Mouse (Mus musculus) embryonic facial prominence, embryonic 13.5 days (tissue): ENCODE data around the gene Chrnb1. TPM values are rescaled to one million over a fixed set of nuclear protein-coding genes. Genes with fewer than 3 reads are reported as not detected.

Source experiments
- ATAC-seq: fragments of 200-750 bp; cut with Nextera tagmentation; 2 replicates; pipeline ENCODE4 v1.8.0; 2017; ENCODE audit warnings: low read depth; ENCODE audit not compliant: insufficient number of reproducible peaks, insufficient read depth, low FRiP score, low TSS enrichment
- H3K27ac ChIP-seq: fragments of 300-500 bp; sonication (generic); 2 replicates; pipeline ENCODE4 v1.5.1; 2015; ENCODE audit warnings: moderate library complexity, mild to moderate bottlenecking, inconsistent platforms
- H3K27me3 ChIP-seq: fragments of 300-500 bp; sonication (generic); 2 replicates; pipeline ENCODE4 v1.6.1; 2015; ENCODE audit warnings: mild to moderate bottlenecking, inconsistent platforms
- H3K36me3 ChIP-seq: fragments of 300-500 bp; sonication (generic); 2 replicates; pipeline ENCODE4 v1.6.1; 2015; ENCODE audit warnings: mild to moderate bottlenecking, inconsistent platforms
- H3K4me1 ChIP-seq: fragments of 300-500 bp; sonication (generic); 2 replicates; pipeline ENCODE4 v1.6.1; 2015; ENCODE audit warnings: inconsistent platforms
- H3K4me2 ChIP-seq: fragments of 300-500 bp; sonication (generic); 2 replicates; pipeline ENCODE4 v1.6.1; 2015; ENCODE audit warnings: moderate library complexity, mild to moderate bottlenecking, inconsistent platforms
- H3K4me3 ChIP-seq: fragments of 300-500 bp; sonication (generic); 2 replicates; pipeline ENCODE4 v1.5.1; 2015; ENCODE audit warnings: mild to moderate bottlenecking, inconsistent platforms
- H3K9ac ChIP-seq: fragments of 300-500 bp; sonication (generic); 2 replicates; pipeline ENCODE4 v1.6.1; 2015; ENCODE audit warnings: mild to moderate bottlenecking, inconsistent platforms
- H3K9me3 ChIP-seq: fragments of 300-500 bp; sonication (generic); 2 replicates; pipeline ENCODE4 v1.6.1; 2016; ENCODE audit warnings: inconsistent platforms
- WGBS: fragments of 180-500 bp; shearing (Covaris S2); methylation state at CpG from one replicate; pipeline ENCODE4 v1.1.7; 2015; ENCODE audit warnings: mixed read lengths; 5-methylcytosine and 5-hydroxymethylcytosine counted together
- polyA plus RNA-seq: library from polyadenylated mRNA; unstranded; fragments of >200 nt; fragmentation: Nextera tagmentation; extraction: Ambion mirVana; gene quantifications from 2 replicates; pipeline ENCODE4 v1.2.1, GENCODE M21; 2015

The Chrnb1 gene
- polyA plus RNA-seq, 1 experiment from 2014 or later = 5.4 TPM

DNA sequence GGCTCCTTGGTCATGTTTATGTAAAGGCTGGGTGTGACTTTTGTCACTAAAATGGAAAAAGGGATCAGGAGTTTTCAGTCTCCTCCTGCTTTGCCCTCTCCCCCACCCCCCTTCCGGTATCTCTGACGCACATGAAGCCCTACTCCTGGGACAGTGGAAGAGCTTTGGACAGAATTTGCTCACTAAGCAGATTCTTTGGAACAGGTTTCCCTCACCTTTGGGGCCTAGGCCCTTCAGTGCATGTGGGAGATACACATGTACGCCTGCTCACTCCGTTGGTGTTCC, 28.2 kb downstream of the Chrnb1 start:
- Histone ChIP-seq H3K9ac (peak overlapping the region; percentile 95), H3K4me1 (peaks cover 33% of the 10 kb centered on the region), H3K4me2 (peak overlapping the region; percentile 74), H3K27me3 (no peaks in the 10 kb centered on the region), H3K27ac (peak overlapping the region; percentile 94; the same call in 1 of the 2 replicates), H3K4me3 (peak overlapping the region; percentile 78; the same call in 1 of the 2 replicates), H3K9me3 (no peaks in the 10 kb centered on the region), H3K36me3 (peaks cover 6% of the 10 kb centered on the region; the same call in 1 of the 2 replicates)
- ATAC-seq = no peak
- WGBS = 52% methylated on average over 4 of the region's 4 CpGs

GRCm38 (mm10) chr11:69766872-69767624, 28.7 kb downstream of the Chrnb1 start:
- Histone ChIP-seq H3K4me2 (peak overlapping the region; percentile 74), H3K4me3 (peak overlapping the region; percentile 78), H3K27ac (peak overlapping the region; percentile 94), H3K4me1 (peaks cover 33% of the 10 kb centered on the region), H3K36me3 (peaks cover 6% of the 10 kb centered on the region; the same call in 1 of the 2 replicates), H3K9ac (peak overlapping the region; percentile 95), H3K9me3 (no peaks in the 10 kb centered on the region), H3K27me3 (no peaks in the 10 kb centered on the region)
- WGBS = 55% methylated on average over 13 of the region's 13 CpGs
- ATAC-seq = no peak

DNA sequence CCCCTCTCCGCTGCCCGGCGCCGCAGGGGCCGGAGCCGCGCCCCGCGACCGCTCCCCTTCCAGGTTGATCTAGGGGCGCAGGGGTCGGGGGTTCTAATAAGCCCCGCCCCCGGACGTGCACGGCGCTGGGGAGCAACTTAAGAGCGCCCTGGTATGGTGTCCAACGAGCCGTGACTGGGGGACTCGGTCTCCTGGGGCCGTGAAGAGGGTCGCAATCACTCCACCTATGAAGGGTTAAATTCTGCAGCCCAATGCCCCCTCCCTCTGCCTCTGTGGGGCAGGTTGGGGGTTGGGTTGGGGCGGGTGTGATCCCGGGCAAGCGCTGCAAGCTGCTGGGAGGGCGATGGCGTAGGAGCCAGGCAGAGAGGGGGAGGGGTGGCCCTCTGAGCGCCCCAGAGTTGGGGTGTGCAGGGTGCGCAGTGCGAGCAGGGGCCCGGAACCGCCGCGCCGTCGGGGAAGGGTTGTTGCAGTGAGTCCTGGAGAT, 29.6 kb downstream of the Chrnb1 start:
- peak overlapping the region; percentile 95 for H3K9ac ChIP-seq
- H3K4me1 ChIP-seq = peaks cover 33% of the 10 kb centered on the region
- H3K27ac ChIP-seq = peak overlapping the region; percentile 94
- under 1% methylated on average over 37 of the region's 37 CpGs for WGBS
- peaks cover 3% of the 10 kb centered on the region; the same call in 1 of the 2 replicates for H3K36me3 ChIP-seq
- peak; percentile 85 for ATAC-seq
- peak overlapping the region; percentile 74 for H3K4me2 ChIP-seq
- no peaks in the 10 kb centered on the region for H3K9me3 ChIP-seq
- no peaks in the 10 kb centered on the region for H3K27me3 ChIP-seq
- peak overlapping the region; percentile 78 for H3K4me3 ChIP-seq

DNA sequence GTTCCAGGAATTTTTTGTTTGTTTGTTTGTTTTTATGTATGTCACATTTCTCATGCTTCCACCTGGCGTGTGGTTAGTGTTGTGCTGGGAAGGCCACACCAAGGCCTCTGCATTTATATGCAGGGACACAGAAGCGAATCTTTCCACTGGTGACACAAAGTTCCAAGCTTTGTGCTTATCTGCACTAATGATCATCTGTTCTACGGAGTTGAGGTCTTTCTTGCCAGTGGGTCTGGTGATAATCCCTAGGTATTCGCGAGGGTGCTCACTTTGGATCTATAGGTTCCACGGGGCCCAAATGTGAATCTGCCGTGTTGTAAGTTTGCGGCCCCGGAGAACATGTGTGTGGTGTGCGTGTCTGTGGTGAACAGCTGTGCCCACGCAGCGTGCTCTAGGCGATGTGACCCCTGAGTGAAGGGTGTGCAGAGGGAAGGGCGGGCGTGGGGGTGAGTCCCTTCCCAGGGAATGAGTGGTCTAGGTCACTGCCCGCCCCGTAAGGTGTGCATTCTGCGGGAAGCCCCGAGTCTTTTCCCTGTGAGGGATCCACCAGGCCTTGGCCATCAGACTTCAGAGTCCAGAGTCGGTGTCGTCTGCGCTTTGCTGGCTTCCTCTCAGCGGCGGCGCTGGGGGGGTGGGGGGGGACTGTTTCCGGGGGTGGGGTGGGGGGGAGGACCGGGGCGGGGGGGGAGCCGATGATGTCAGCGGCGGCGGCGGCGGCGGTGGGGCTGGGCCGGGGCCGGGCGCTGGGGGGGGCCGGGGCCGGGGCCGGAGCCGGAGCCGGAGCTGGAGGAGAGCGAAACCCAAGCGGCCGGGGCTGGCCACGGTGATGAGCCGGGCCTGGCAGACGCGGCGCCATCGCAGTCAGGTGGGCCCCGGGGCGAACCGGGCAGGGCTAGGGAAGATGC, 30.3 kb downstream of the Chrnb1 start, which contains the start of gene Zbtb4:
TSS of gene Zbtb4 (plus strand) at position 692 of the 905 bp plus-strand sequence.
- peak; percentile 50; the same call in 1 of the 2 replicates for ATAC-seq
- H3K4me1 ChIP-seq = peaks cover 37% of the 10 kb centered on the region

DNA sequence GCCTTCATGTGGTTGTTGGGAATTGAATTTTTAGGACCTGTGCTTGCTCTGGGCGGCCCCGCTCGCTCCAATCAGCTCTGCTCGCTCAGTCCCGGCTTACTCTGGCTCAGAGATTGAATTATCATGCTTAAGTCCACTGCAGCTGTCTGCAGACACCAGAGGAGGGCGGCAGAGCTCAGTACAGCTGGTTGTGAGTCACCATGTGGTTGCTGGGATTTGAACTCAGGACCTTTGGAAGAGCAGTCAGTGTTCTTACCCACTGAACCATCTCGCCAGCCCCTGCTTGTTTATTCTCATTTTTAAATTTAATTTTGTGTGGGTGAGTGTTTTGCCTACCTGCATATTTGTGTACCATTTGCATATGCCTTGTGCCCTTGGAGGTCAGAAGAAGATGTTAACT, 32.2 kb downstream of the Chrnb1 start:
- peaks cover 42% of the 10 kb centered on the region for H3K4me1 ChIP-seq
- no peaks in the 10 kb centered on the region for H3K36me3 ChIP-seq
- H3K9me3 ChIP-seq = no peaks in the 10 kb centered on the region
- H3K4me2 ChIP-seq = no peak overlapping the region
- no peak overlapping the region for H3K9ac ChIP-seq
- H3K4me3 ChIP-seq = no peak overlapping the region
- no peak for ATAC-seq
- no peak overlapping the region for H3K27ac ChIP-seq
- 70% methylated on average over 7 of the region's 7 CpGs for WGBS
- no peaks in the 10 kb centered on the region for H3K27me3 ChIP-seq

More for the DNA sequence above, 30.3 kb downstream of the Chrnb1 start, which contains the start of gene Zbtb4:
- Histone ChIP-seq H3K9me3 (no peaks in the 10 kb centered on the region), H3K9ac (peak within 1 kb of the TSS; percentile 95), H3K36me3 (no peaks in the 10 kb centered on the region; the same call in 1 of the 2 replicates), H3K4me2 (peak within 1 kb of the TSS; percentile 74), H3K27ac (peak within 1 kb of the TSS; percentile 94), H3K4me3 (peak within 1 kb of the TSS; percentile 78), H3K27me3 (no peaks in the 10 kb centered on the region)
- WGBS = 16% methylated on average over 38 of the region's 55 CpGs

DNA sequence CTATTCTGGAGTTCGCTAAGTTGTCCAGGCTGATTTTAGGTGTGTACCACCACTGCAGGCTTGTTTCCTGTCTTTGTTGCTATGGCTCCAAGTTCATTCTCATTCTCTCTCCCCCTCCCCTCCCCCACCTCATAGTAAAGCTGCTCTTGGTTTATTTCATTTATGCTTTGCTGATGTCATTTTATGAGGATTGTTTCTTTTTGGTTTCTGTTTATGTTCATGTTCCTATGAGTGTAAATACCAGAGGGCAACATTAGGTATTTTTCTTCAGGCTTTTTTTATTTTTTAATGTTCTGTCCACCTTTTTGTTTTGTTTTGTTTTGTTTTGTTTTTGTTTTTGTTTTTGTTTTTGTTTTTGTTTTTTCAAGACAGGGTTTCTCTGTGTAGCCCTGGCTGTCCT, 33.9 kb downstream of the Chrnb1 start, which contains the start of gene Slc35g3:
TSS of gene Slc35g3 (minus strand) at position 101 of the 400 bp plus-strand sequence.
- Histone ChIP-seq H3K9me3 (no peaks in the 10 kb centered on the region), H3K4me3 (no peak within 1 kb of the TSS)
- ATAC-seq = no peak

DNA sequence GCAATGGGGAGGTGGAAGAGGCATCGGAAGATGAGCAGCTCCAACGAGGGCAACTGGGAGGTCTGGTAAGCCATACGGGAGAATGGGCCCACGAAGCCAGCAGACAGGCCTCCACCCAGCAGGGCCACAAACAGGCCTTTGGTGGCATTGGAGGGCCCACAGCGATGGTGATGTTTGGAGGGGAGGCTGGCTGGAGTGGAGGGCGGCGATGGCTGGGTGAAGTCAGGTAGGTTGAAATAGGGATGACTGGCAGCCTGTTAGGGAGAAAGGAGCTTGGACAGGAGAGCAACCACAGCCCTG, 34.9 kb downstream of the Chrnb1 start:
- Histone ChIP-seq H3K4me3 (no peak overlapping the region), H3K4me1 (peaks cover 35% of the 10 kb centered on the region), H3K27me3 (no peaks in the 10 kb centered on the region), H3K4me2 (0 out of 2 replicates have a peak overlapping the region, but pooled peaks have one; percentile 85), H3K27ac (peak overlapping the region; percentile 99; the same call in 1 of the 2 replicates), H3K36me3 (no peaks in the 10 kb centered on the region), H3K9ac (no peak overlapping the region; the same call in 1 of the 2 replicates), H3K9me3 (no peaks in the 10 kb centered on the region)
- no peak for ATAC-seq
- WGBS = 96% methylated on average over 7 of the region's 7 CpGs

More for the DNA sequence above, 33.9 kb downstream of the Chrnb1 start, which contains the start of gene Slc35g3:
- Histone ChIP-seq H3K9ac (no peak within 1 kb of the TSS; the same call in 1 of the 2 replicates), H3K36me3 (no peaks in the 10 kb centered on the region), H3K27ac (peak within 1 kb of the TSS; percentile 99; the same call in 1 of the 2 replicates), H3K4me1 (peaks cover 34% of the 10 kb centered on the region), H3K4me2 (no peak within 1 kb of the TSS), H3K27me3 (no peaks in the 10 kb centered on the region)
- WGBS = 75% methylated on average over 1 of the region's 1 CpGs

DNA sequence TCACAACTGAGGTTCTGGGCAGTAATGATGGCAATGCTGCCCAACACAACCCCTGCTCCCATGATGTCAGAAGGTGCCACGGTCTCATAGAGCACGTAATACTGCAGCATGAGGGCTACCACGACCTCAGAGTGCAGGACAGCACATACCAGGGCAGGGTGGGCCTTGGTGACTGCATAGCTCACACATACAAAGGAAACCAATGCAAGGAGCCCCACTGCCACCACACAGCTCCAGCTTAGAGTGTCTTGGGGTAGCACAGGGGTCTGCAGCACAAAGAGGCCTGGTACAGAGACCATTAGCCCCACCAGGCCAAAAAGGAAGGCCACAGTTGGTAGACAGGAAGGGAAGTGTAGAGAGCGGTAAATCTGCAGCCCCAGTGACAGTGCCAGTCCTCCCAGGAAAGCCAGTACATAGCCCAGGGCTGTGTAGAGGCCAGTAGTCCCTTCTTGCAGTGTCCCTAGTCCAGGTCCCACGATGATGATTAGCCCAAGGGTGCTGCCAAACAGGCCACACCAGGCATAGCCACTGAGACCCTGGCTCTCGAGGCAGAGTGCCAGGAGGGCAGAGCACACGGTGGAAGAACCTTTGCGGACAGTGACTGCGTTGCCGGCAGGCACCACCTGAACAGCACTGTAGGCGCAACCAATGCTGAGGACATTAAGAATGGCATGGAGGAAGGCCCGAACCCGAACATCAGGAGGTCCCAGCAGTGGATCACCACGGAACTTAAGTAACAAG, 35.4 kb downstream of the Chrnb1 start:
- WGBS = 79% methylated on average over 14 of the region's 14 CpGs
- Histone ChIP-seq H3K9ac (peak overlapping the region; percentile 79), H3K4me1 (peaks cover 38% of the 10 kb centered on the region), H3K9me3 (no peaks in the 10 kb centered on the region), H3K4me2 (peak overlapping the region; percentile 85), H3K27me3 (no peaks in the 10 kb centered on the region), H3K36me3 (no peaks in the 10 kb centered on the region), H3K4me3 (peak overlapping the region; percentile 62; the same call in 1 of the 2 replicates), H3K27ac (peak overlapping the region; percentile 99)
- no peak for ATAC-seq

GRCm38 (mm10) chr11:69758971-69759721, 36.6 kb downstream of the Chrnb1 start:
- H3K4me1 ChIP-seq = peaks cover 42% of the 10 kb centered on the region
- peak overlapping the region; percentile 85 for H3K4me2 ChIP-seq
- no peaks in the 10 kb centered on the region for H3K27me3 ChIP-seq
- H3K9me3 ChIP-seq = no peaks in the 10 kb centered on the region
- ATAC-seq = peak; percentile 84
- WGBS = under 1% methylated on average over 37 of the region's 37 CpGs
- H3K36me3 ChIP-seq = no peaks in the 10 kb centered on the region
- peak overlapping the region; percentile 99 for H3K27ac ChIP-seq
- peak overlapping the region; percentile 79 for H3K9ac ChIP-seq
- peak overlapping the region; percentile 62 for H3K4me3 ChIP-seq

- peak; percentile 93 for ATAC-seq
- Histone ChIP-seq H3K4me1 (peaks cover 43% of the 10 kb centered on the region), H3K9ac (peak within 1 kb of the TSS; percentile 79), H3K9me3 (no peaks in the 10 kb centered on the region), H3K36me3 (no peaks in the 10 kb centered on the region), H3K4me2 (peak within 1 kb of the TSS; percentile 85), H3K27me3 (no peaks in the 10 kb centered on the region), H3K27ac (peak within 1 kb of the TSS; percentile 99), H3K4me3 (peak within 1 kb of the TSS; percentile 62)
- under 1% methylated on average over 36 of the region's 36 CpGs for WGBS
These were observed 37.2 kb downstream of the Chrnb1 start, which contains the start of gene Polr2a for GRCm38 (mm10) chr11:69758478-69758970. Gene Polr2a (minus strand): TSS chr11:69758637.
